Mouse (Mus musculus) bone marrow macrophage, adult 2 months (primary cell): ENCODE data around the gene Camk2g.

ENCODE experiments used
- CTCF ChIP-seq: IDR thresholded peaks from 2 replicates; pipeline ENCODE4 v1.5.1; 2012; ENCODE audit warnings: low read depth, mild to moderate bottlenecking, low read length, moderate library complexity
- POLR2A ChIP-seq: IDR thresholded peaks from 2 replicates; pipeline ENCODE4 v1.6.1; 2012; ENCODE audit warnings: mild to moderate bottlenecking, low read depth, low read length, borderline replicate concordance

DNA sequence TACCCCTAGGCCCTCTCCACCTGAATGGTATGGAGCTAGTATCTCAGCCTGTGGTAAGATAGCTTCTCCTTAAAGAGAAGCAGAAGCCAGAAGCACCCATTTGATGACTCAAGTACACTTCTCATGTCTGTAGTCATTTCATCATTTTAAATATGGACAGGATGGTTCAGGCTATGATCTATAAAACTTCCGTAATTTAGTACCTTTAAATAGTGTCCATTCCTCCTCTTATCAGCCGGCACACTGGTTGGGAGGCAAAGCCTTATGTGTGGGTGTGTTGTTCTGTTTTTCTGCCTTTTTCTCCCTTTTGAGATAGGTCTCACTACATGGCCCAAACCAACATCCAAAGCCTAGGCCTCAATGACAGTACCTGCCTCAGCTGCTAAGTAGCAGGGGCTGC is 95.4 kb downstream of the Camk2g start:
- no peak for TF ChIP-seq CTCF
- no peak for TF ChIP-seq POLR2A
